Mouse (Mus musculus) lung, adult 18-20 months (tissue): ENCODE measurements around the gene Olfr8.
"Not testable (repeated sequence)": the region's sequence is repeated elsewhere in the genome, so short reads cannot be mapped to it uniquely, and the experiment has no call there.

Experiments
- DNase-seq, 2 experiments: peaks; one replicate each; pipeline ENCODE4 v3.0.0; 2022; ENCODE audit warnings: mixed read lengths in 2 of 2

Gene Olfr8

GRCm38 (mm10) chr10:78950336-78950735 lies at the start of gene Olfr8:
Gene Olfr8, plus strand, starts transcription at chr10:78950636.
- DNase-seq = not testable (repeated sequence)

- not testable (repeated sequence) for DNase-seq
These were observed 37.6 kb upstream of the Olfr8 start, which contains the start of gene Olfr1354 for GRCm38 (mm10) chr10:78912871-78913270. Gene Olfr1354, plus strand, starts transcription at chr10:78913171.

- not testable (repeated sequence) for DNase-seq
These were observed 12.6 kb downstream of the Olfr8 start, which contains the start of gene Olfr1353 for GRCm38 (mm10) chr10:78963009-78963408. Gene Olfr1353, plus strand, starts transcription at chr10:78963309.

GRCm38 (mm10) chr10:78980750-78981149 lies 30.3 kb downstream of the Olfr8 start, which contains the start of gene Olfr1352:
Gene Olfr1352, plus strand, starts transcription at chr10:78981050.
- DNase-seq = no peak
